Mouse (Mus musculus) midbrain, embryonic 16.5 days (tissue): ENCODE data around the gene Trim66. TPM values are rescaled to one million over a fixed set of nuclear protein-coding genes. Genes with fewer than 3 reads are reported as not detected.

Source experiments
- ATAC-seq: fragments of 200-750 bp; cut with Nextera tagmentation; 2 replicates; pipeline ENCODE4 v1.8.0; 2017; ENCODE audit warnings: moderate TSS enrichment
- H3K27ac ChIP-seq: fragments of 300-500 bp; sonication (generic); 2 replicates; pipeline ENCODE4 v1.5.1; 2014; ENCODE audit warnings: mild to moderate bottlenecking, low read length, mixed read lengths
- H3K27me3 ChIP-seq: fragments of 300-500 bp; sonication (generic); 2 replicates; pipeline ENCODE4 v1.6.1; 2014; ENCODE audit warnings: low read depth, low read length, mixed read lengths; ENCODE audit not compliant: control insufficient read depth, insufficient read depth
- H3K36me3 ChIP-seq: fragments of 300-500 bp; sonication (generic); 2 replicates; pipeline ENCODE4 v1.6.1; 2014; ENCODE audit warnings: mild to moderate bottlenecking, low read length, moderate library complexity, mixed read lengths; ENCODE audit not compliant: control insufficient read depth, insufficient read depth
- H3K4me1 ChIP-seq: fragments of 300-500 bp; sonication (generic); 2 replicates; pipeline ENCODE4 v1.6.1; 2014; ENCODE audit warnings: mild to moderate bottlenecking, low read length, mixed read lengths; ENCODE audit not compliant: control insufficient read depth, insufficient read depth
- H3K4me2 ChIP-seq: fragments of 300-500 bp; sonication (generic); 2 replicates; pipeline ENCODE4 v1.6.1; 2014; ENCODE audit warnings: mild to moderate bottlenecking, low read length, mixed read lengths
- H3K4me3 ChIP-seq: fragments of 300-500 bp; sonication (generic); 2 replicates; pipeline ENCODE4 v1.5.1; 2014; ENCODE audit warnings: low read depth, mild to moderate bottlenecking, low read length, moderate library complexity, mixed read lengths
- H3K9ac ChIP-seq: fragments of 300-500 bp; sonication (generic); 2 replicates; pipeline ENCODE4 v1.6.1; 2014; ENCODE audit warnings: low read depth, low read length, mixed read lengths
- H3K9me3 ChIP-seq: fragments of 300-500 bp; sonication (generic); replicated peaks from 2 replicates; pipeline ENCODE4 v1.6.1; 2014; ENCODE audit warnings: mild to moderate bottlenecking, low read length, mixed read lengths; ENCODE audit not compliant: control insufficient read depth, poor library complexity, severe bottlenecking
- WGBS: fragments of 180-500 bp; shearing (Covaris S2); extraction: QIAGEN DNeasy Blood & Tissue Kit; methylation state at CpG from one replicate; pipeline ENCODE4 v1.1.7; 2014; 5-methylcytosine and 5-hydroxymethylcytosine counted together
- microRNA-seq: library from miRNA; unstranded; fragments of <30 nt; microRNA quantifications from one replicate; pipeline ENCODE4, GENCODE M21; 2017
- polyA plus RNA-seq: library from polyadenylated mRNA; unstranded; fragments of >200 nt; fragmentation: Nextera tagmentation; extraction: Ambion mirVana; gene quantifications from 2 replicates; pipeline ENCODE4 v1.2.1, GENCODE M21; 2015

Trim66 gene
- polyA plus RNA-seq, 1 experiment from 2014 or later: 1.7 TPM

GRCm38 (mm10) chr7:109399299-109399698 lies 108.6 kb downstream of the Trim66 start:
- H3K4me3 ChIP-seq: no peak overlapping the region
- no peaks in the 10 kb centered on the region for H3K9me3 ChIP-seq
- H3K4me1 ChIP-seq: no peaks in the 10 kb centered on the region
- ATAC-seq: no peak
- H3K27me3 ChIP-seq: no peaks in the 10 kb centered on the region
- H3K4me2 ChIP-seq: no peak overlapping the region
- H3K9ac ChIP-seq: no peak overlapping the region
- no peaks in the 10 kb centered on the region for H3K36me3 ChIP-seq
- H3K27ac ChIP-seq: no peak overlapping the region
- WGBS: 75% methylated on average over 3 of the region's 3 CpGs

Small RNA genes lying within 50 kb of the gene (microRNA-seq; reads per million reads assigned to microRNA genes)
- not detected for gene Gm47284

Other genes with a start within 250 kb of the Trim66 start
- gene Stk33, start 69.1 kb downstream of the Trim66 start, polyA plus RNA-seq: 8.0 and 10.1 TPM in 2 replicates
- gene Rpl27a, start 11.0 kb upstream of the Trim66 start, polyA plus RNA-seq: 73.6 and 75.9 TPM in 2 replicates
- gene St5, start 195.5 kb upstream of the Trim66 start, polyA plus RNA-seq: 18.6 and 18.8 TPM in 2 replicates
- 13.3 and 13.9 TPM in 2 replicates for gene Akip1, start 195.6 kb upstream of the Trim66 start, polyA plus RNA-seq
- gene BC051019, start 215.7 kb upstream of the Trim66 start, polyA plus RNA-seq: 0.25 and 0.44 TPM in 2 replicates
- 0.28 and 0.63 TPM in 2 replicates for gene Ascl3, start 223.6 kb upstream of the Trim66 start, polyA plus RNA-seq
- gene Tmem9b, start 244.7 kb upstream of the Trim66 start, polyA plus RNA-seq: 125 and 136 TPM in 2 replicates